22 mouse cellular contexts compared by ENCODE assay signal in the genomic region with DNA sequence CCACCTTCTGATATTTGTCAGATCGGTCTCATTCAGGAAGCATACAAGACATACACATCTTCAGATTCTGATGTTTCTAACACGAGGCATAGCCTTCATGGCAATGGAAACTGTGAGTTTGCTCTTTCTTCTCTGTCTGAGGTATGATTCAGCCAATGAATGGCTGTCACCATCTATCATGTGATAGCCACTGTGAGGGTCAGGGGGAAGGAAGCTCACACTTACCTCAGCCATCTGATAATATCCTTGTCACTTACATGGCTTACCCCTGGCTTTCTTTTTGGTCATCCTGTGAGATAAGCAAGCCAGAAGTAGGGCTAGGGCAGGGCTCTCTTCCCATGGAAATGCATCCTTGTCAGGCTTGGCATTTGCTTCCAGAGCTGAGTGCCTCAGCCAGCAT.
DNase-seq lines count a peak whose midpoint lies in the region; ATAC-seq lines count a peak whose summit lies in the region.
"Had no signal": no experiment of that assay in that cellular context is flagged by ENCODE, and none has a peak within 500 bp of the region (broad histone marks: within the 10 kb centered on the region; RNA-seq: fewer than 3 reads in every experiment).

No protein-coding gene starts in this region.

- H3K27me3 ChIP-seq in hindbrain, embryonic 10.5 days (ENCODE audit: insufficient read depth, poor library complexity, severe bottlenecking): 0 out of 2 replicates have a peak, but pooled peaks cover 2% of the 10 kb centered on the region
- no peaks in the 10 kb centered on the region for H3K27me3 ChIP-seq in hindbrain, embryonic 14.5 days (ENCODE audit: control insufficient read depth, insufficient read depth, low read length)
- H3K27me3 ChIP-seq: embryonic facial prominence, embryonic 12.5 days; forebrain, embryonic 12.5 days had no signal

- 0 out of 2 replicates have a peak, but pooled peaks cover 8% of the 10 kb centered on the region for H3K4me1 ChIP-seq in hindbrain, embryonic 10.5 days (replicated peaks)
- no peaks in the 10 kb centered on the region for H3K4me1 ChIP-seq in hindbrain, embryonic 14.5 days (replicated peaks; ENCODE audit: control insufficient read depth, insufficient read depth, low read length)
- H3K4me1 ChIP-seq: forebrain, embryonic 12.5 days had no signal

- intact Hi-C loops in left cerebral cortex, postnatal 25 days (cut with DNase I): no loop called here

- no peak for ATAC-seq in hindbrain, embryonic 14.5 days (ENCODE audit: low FRiP score)
- peak; percentile 41 for ATAC-seq in CD4-positive, CD25-positive, alpha-beta regulatory T cell, adult 4 months
- ATAC-seq in megakaryocyte, adult 5-6 weeks (ENCODE audit: poor library complexity, severe bottlenecking): peak; percentile 73
- ATAC-seq: forebrain, embryonic 14.5 days; forebrain, embryonic 16.5 days had no signal

- H3K4me2 ChIP-seq in hindbrain, embryonic 14.5 days (replicated peaks): no peak overlapping the region
- H3K4me2 ChIP-seq: embryonic facial prominence, embryonic 12.5 days; forebrain, embryonic 12.5 days had no signal

- H3K4me3 ChIP-seq in hindbrain, embryonic 10.5 days: no peak overlapping the region
- no peak overlapping the region for H3K4me3 ChIP-seq in hindbrain, embryonic 14.5 days (replicated peaks; ENCODE audit: low read length)
- H3K4me3 ChIP-seq: embryonic facial prominence, embryonic 10.5 days; embryonic facial prominence, embryonic 12.5 days; forebrain, embryonic 12.5 days had no signal

- no peaks in the 10 kb centered on the region for H3K9me3 ChIP-seq in hindbrain, embryonic 10.5 days
- H3K9me3 ChIP-seq in hindbrain, embryonic 14.5 days (ENCODE audit: control insufficient read depth, low read length): no peaks in the 10 kb centered on the region
- H3K9me3 ChIP-seq: embryonic facial prominence, embryonic 10.5 days; embryonic facial prominence, embryonic 12.5 days; forebrain, embryonic 12.5 days had no signal

- no peak overlapping the region for H3K9ac ChIP-seq in hindbrain, embryonic 14.5 days
- H3K9ac ChIP-seq: embryonic facial prominence, embryonic 12.5 days; forebrain, embryonic 12.5 days had no signal

- no peak for DNase-seq in hindbrain, embryonic 10.5 days (ENCODE audit: low spot score)
- DNase-seq in hindbrain, embryonic 14.5 days (ENCODE audit: low spot score): no peak
- DNase-seq in frontal cortex, postnatal 36 days (ENCODE audit: low spot score in 2 of 2): no peak
- DNase-seq in layer of hippocampus, postnatal 14 days (ENCODE audit: low spot score in 2 of 2): no peak
- DNase-seq in left cerebral cortex, postnatal 25 days (ENCODE audit: low spot score in 2 of 2): no peak
- DNase-seq: adrenal gland, adult 2 months; adrenal gland, postnatal 10 days; adrenal gland, postnatal 25 days; B cell, adult 2 months; cerebellum, adult 11 months; cerebellum, adult 18-20 months; cerebellum, adult 8-10 months; cerebellum, adult 9-11 months; cerebellum, postnatal 14 days; cerebellum, postnatal 36 days had no signal

- 92% methylated on average over 2 of the region's 2 CpGs for WGBS in hindbrain, embryonic 10.5 days
- WGBS in hindbrain, embryonic 14.5 days: 89% methylated on average over 2 of the region's 2 CpGs

- H3K36me3 ChIP-seq in hindbrain, embryonic 10.5 days: no peaks in the 10 kb centered on the region
- H3K36me3 ChIP-seq in hindbrain, embryonic 14.5 days (replicated peaks; ENCODE audit: control insufficient read depth, insufficient read depth): no peaks in the 10 kb centered on the region
- H3K36me3 ChIP-seq: embryonic facial prominence, embryonic 10.5 days; embryonic facial prominence, embryonic 12.5 days; forebrain, embryonic 12.5 days had no signal

- H3K27ac ChIP-seq in hindbrain, embryonic 10.5 days: peak overlapping the region; percentile 50; the same call in 1 of the 2 replicates
- no peak overlapping the region for H3K27ac ChIP-seq in hindbrain, embryonic 14.5 days
- H3K27ac ChIP-seq: embryonic facial prominence, embryonic 10.5 days; embryonic facial prominence, embryonic 12.5 days; forebrain, embryonic 12.5 days had no signal
